Mouse (Mus musculus) heart, adult 2 months (tissue): ENCODE data around the gene Pgbd1.

Source experiments
- CTCF ChIP-seq: fragments of 200-600 bp; IDR thresholded peaks from 2 replicates; pipeline ENCODE4 v1.8.1; 2022; ENCODE audit warnings: antibody characterized with exemption, mild to moderate bottlenecking, moderate library complexity
- POLR2A ChIP-seq: fragments of 200-500 bp; IDR thresholded peaks from 2 replicates; pipeline ENCODE4 v1.6.1; 2011; ENCODE audit warnings: mild to moderate bottlenecking, low read depth, low read length, control low read depth; ENCODE audit not compliant: insufficient read depth

DNA sequence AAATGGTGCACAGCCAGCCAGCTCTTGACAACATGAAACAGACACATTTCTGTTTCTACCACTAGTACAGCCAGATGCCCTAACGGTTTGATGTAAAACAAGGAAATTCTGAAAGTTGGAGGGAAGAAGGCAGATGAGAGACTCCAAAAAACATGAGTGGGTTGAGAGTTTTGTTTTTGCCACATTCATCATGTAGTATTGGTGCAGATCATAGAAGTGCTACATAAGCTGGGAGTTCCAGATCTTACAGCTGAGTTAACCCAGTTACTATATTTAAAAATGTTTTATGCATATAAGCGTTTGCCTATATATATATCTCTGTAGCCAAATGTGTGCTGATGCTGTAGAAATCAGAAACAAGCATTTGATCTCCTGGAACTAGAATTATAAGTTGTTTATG, 68.2 kb downstream of the Pgbd1 start:
- TF ChIP-seq CTCF: no peak
- TF ChIP-seq POLR2A: no peak
